Mouse (Mus musculus) frontal cortex, postnatal 10 days (tissue): ENCODE measurements around the gene 1810024B03Rik.
A peak's percentile ranks its signal among the peaks of the same experiment; 100 is the strongest.
"Not testable (repeated sequence)": the region's sequence is repeated elsewhere in the genome, so short reads cannot be mapped to it uniquely, and the experiment has no call there.

Source experiments
- DNase-seq, 2 experiments: peaks; one replicate each; pipeline ENCODE4 v3.0.0; 2022; ENCODE audit warnings: low spot score in 2 of 2, mixed read lengths in 1 of 2

Gene 1810024B03Rik

GRCm38 (mm10) chr2:127182598-127183381 is 25.3 kb downstream of the 1810024B03Rik start:
- peak; percentile 79 to 82 for DNase-seq

GRCm38 (mm10) chr2:127166261-127166660 is 41.8 kb downstream of the 1810024B03Rik start:
- not testable (repeated sequence) for DNase-seq

- no peak for DNase-seq
These were observed 42.4 kb downstream of the 1810024B03Rik start for GRCm38 (mm10) chr2:127165675-127166074.

GRCm38 (mm10) chr2:127145699-127146098 is 62.4 kb downstream of the 1810024B03Rik start:
- DNase-seq = no peak

- peak in 1 of 2 experiments; percentile 42 for DNase-seq
These were observed 64.7 kb downstream of the 1810024B03Rik start, which contains the start of gene Itpripl1 for GRCm38 (mm10) chr2:127143158-127144063. Gene Itpripl1, minus strand, starts transcription at chr2:127143442.

- no peak for DNase-seq
These were observed 65.4 kb downstream of the 1810024B03Rik start for GRCm38 (mm10) chr2:127142577-127143157.

GRCm38 (mm10) chr2:127142031-127142430 is 66.0 kb downstream of the 1810024B03Rik start:
- DNase-seq = no peak

- DNase-seq = no peak
These were observed 68.1 kb downstream of the 1810024B03Rik start for GRCm38 (mm10) chr2:127140011-127140410.

GRCm38 (mm10) chr2:127139605-127140004 is 68.5 kb downstream of the 1810024B03Rik start:
- DNase-seq = no peak

- no peak for DNase-seq
These were observed 69.0 kb downstream of the 1810024B03Rik start for GRCm38 (mm10) chr2:127139094-127139493.

- no peak for DNase-seq
These were observed 69.6 kb downstream of the 1810024B03Rik start for GRCm38 (mm10) chr2:127138449-127138848.

- no peak for DNase-seq
These were observed 70.2 kb downstream of the 1810024B03Rik start for GRCm38 (mm10) chr2:127137838-127138420.

- DNase-seq = no peak
These were observed 71.1 kb downstream of the 1810024B03Rik start for GRCm38 (mm10) chr2:127136979-127137378.
